Mouse (Mus musculus) forebrain, embryonic 16.5 days (tissue): ENCODE results near the gene Fhod1. TPM values are rescaled to one million over a fixed set of nuclear protein-coding genes. Genes with fewer than 3 reads are reported as not detected.

Experiments used
- ATAC-seq: fragments of 200-750 bp; cut with Nextera tagmentation; 2 replicates; pipeline ENCODE4 v1.8.0; 2017; ENCODE audit warnings: mild to moderate bottlenecking, moderate library complexity
- H3K27ac ChIP-seq: fragments of 300-500 bp; sonication (generic); 2 replicates; pipeline ENCODE4 v1.5.1; 2014; ENCODE audit warnings: low read length, control low read depth
- H3K27me3 ChIP-seq: fragments of 300-500 bp; sonication (generic); replicated peaks from 2 replicates; pipeline ENCODE4 v1.6.1; 2014; ENCODE audit warnings: low read length; ENCODE audit not compliant: control insufficient read depth, insufficient read depth
- H3K36me3 ChIP-seq: fragments of 300-500 bp; sonication (generic); 2 replicates; pipeline ENCODE4 v1.6.1; 2014; ENCODE audit not compliant: control insufficient read depth, insufficient read depth
- H3K4me1 ChIP-seq: fragments of 300-500 bp; sonication (generic); replicated peaks from 2 replicates; pipeline ENCODE4 v1.6.1; 2014; ENCODE audit warnings: low read length; ENCODE audit not compliant: control insufficient read depth, insufficient read depth
- H3K4me2 ChIP-seq: fragments of 300-500 bp; sonication (generic); 2 replicates; pipeline ENCODE4 v1.6.1; 2014; ENCODE audit warnings: mild to moderate bottlenecking, low read length, control low read depth
- H3K4me3 ChIP-seq: fragments of 300-500 bp; sonication (generic); replicated peaks from 2 replicates; pipeline ENCODE4 v1.5.1; 2014; ENCODE audit warnings: mild to moderate bottlenecking, low read length, control low read depth
- H3K9ac ChIP-seq: fragments of 300-500 bp; sonication (generic); replicated peaks from 2 replicates; pipeline ENCODE4 v1.6.1; 2014; ENCODE audit warnings: low read depth, low read length, control low read depth
- H3K9me3 ChIP-seq: fragments of 300-500 bp; sonication (generic); 2 replicates; pipeline ENCODE4 v1.6.1; 2016; ENCODE audit warnings: low read length; ENCODE audit not compliant: control insufficient read depth
- WGBS: fragments of 180-500 bp; shearing (Covaris S2); extraction: QIAGEN DNeasy Blood & Tissue Kit; methylation state at CpG from one replicate; pipeline ENCODE4 v1.1.7; 2014; 5-methylcytosine and 5-hydroxymethylcytosine counted together
- polyA plus RNA-seq: library from polyadenylated mRNA; unstranded; fragments of >200 nt; fragmentation: Nextera tagmentation; extraction: Ambion mirVana; gene quantifications from 2 replicates; pipeline ENCODE4 v1.2.1, GENCODE M21; 2015

Gene Fhod1
- polyA plus RNA-seq, 1 experiment from 2014 or later = 0.43 TPM

GRCm38 (mm10) chr8:105373032-105373431 is 25.3 kb upstream of the Fhod1 start, which contains the start of gene Plekhg4:
TSS of gene Plekhg4 (plus strand) at chr8:105373274.
- Histone ChIP-seq H3K27ac (no peak within 1 kb of the TSS), H3K4me3 (no peak within 1 kb of the TSS), H3K4me1 (no peaks in the 10 kb centered on the region; the same call in 1 of the 2 replicates), H3K9me3 (no peaks in the 10 kb centered on the region), H3K4me2 (no peak within 1 kb of the TSS), H3K27me3 (no peaks in the 10 kb centered on the region), H3K9ac (no peak within 1 kb of the TSS), H3K36me3 (no peaks in the 10 kb centered on the region)
- WGBS = 73% methylated on average over 2 of the region's 2 CpGs
- ATAC-seq = no peak

GRCm38 (mm10) chr8:105372473-105372872 is 24.7 kb upstream of the Fhod1 start:
- Histone ChIP-seq H3K9me3 (no peaks in the 10 kb centered on the region), H3K4me3 (no peak overlapping the region), H3K27ac (no peak overlapping the region), H3K4me2 (no peak overlapping the region), H3K4me1 (no peaks in the 10 kb centered on the region; the same call in 1 of the 2 replicates), H3K36me3 (no peaks in the 10 kb centered on the region), H3K9ac (no peak overlapping the region), H3K27me3 (no peaks in the 10 kb centered on the region)
- ATAC-seq = no peak
- WGBS = 77% methylated on average over 9 of the region's 9 CpGs

GRCm38 (mm10) chr8:105367107-105367506 is 19.4 kb upstream of the Fhod1 start:
- H3K4me2 ChIP-seq = no peak overlapping the region
- H3K27ac ChIP-seq = no peak overlapping the region
- no peaks in the 10 kb centered on the region for H3K4me1 ChIP-seq
- H3K9me3 ChIP-seq = no peaks in the 10 kb centered on the region
- no peak overlapping the region for H3K9ac ChIP-seq
- no peak for ATAC-seq
- no peaks in the 10 kb centered on the region for H3K27me3 ChIP-seq
- H3K4me3 ChIP-seq = no peak overlapping the region
- peaks cover 3% of the 10 kb centered on the region; the same call in 1 of the 2 replicates for H3K36me3 ChIP-seq
- WGBS = 79% methylated on average over 2 of the region's 2 CpGs

GRCm38 (mm10) chr8:105361751-105362702 is 14.3 kb upstream of the Fhod1 start:
- Histone ChIP-seq H3K27ac (no peak overlapping the region), H3K27me3 (no peaks in the 10 kb centered on the region), H3K9me3 (no peaks in the 10 kb centered on the region), H3K36me3 (peaks cover 3% of the 10 kb centered on the region; the same call in 1 of the 2 replicates), H3K4me3 (no peak overlapping the region), H3K9ac (no peak overlapping the region), H3K4me2 (no peak overlapping the region), H3K4me1 (no peaks in the 10 kb centered on the region)
- no peak for ATAC-seq
- WGBS = 71% methylated on average over 12 of the region's 12 CpGs

- 48% methylated on average over 4 of the region's 4 CpGs for WGBS
- peak; percentile 26; the same call in 1 of the 2 replicates for ATAC-seq
- H3K9ac ChIP-seq = no peak overlapping the region
- H3K4me3 ChIP-seq = no peak overlapping the region
- H3K27ac ChIP-seq = no peak overlapping the region
- no peak overlapping the region for H3K4me2 ChIP-seq
- H3K9me3 ChIP-seq = no peaks in the 10 kb centered on the region
- no peaks in the 10 kb centered on the region for H3K27me3 ChIP-seq
- no peaks in the 10 kb centered on the region for H3K4me1 ChIP-seq
- peaks cover 8% of the 10 kb centered on the region for H3K36me3 ChIP-seq
These were observed 11.9 kb upstream of the Fhod1 start for GRCm38 (mm10) chr8:105359646-105360045.

- Histone ChIP-seq H3K9me3 (no peaks in the 10 kb centered on the region), H3K27me3 (no peaks in the 10 kb centered on the region), H3K4me1 (no peaks in the 10 kb centered on the region), H3K4me2 (no peak overlapping the region), H3K27ac (no peak overlapping the region), H3K36me3 (peaks cover 4% of the 10 kb centered on the region; the same call in 1 of the 2 replicates), H3K9ac (no peak overlapping the region), H3K4me3 (no peak overlapping the region)
- WGBS = 82% methylated on average over 15 of the region's 15 CpGs
- no peak for ATAC-seq
These were observed 11.5 kb upstream of the Fhod1 start for GRCm38 (mm10) chr8:105359208-105359607.

- no peaks in the 10 kb centered on the region for H3K4me1 ChIP-seq
- no peak overlapping the region for H3K27ac ChIP-seq
- H3K36me3 ChIP-seq = peaks cover 4% of the 10 kb centered on the region; the same call in 1 of the 2 replicates
- ATAC-seq = no peak
- H3K4me2 ChIP-seq = no peak overlapping the region
- 87% methylated on average over 14 of the region's 14 CpGs for WGBS
- no peak overlapping the region for H3K4me3 ChIP-seq
- no peak overlapping the region for H3K9ac ChIP-seq
- no peaks in the 10 kb centered on the region for H3K27me3 ChIP-seq
- no peaks in the 10 kb centered on the region for H3K9me3 ChIP-seq
These were observed 8.9 kb upstream of the Fhod1 start for GRCm38 (mm10) chr8:105356681-105357080.

- no peak for ATAC-seq
- Histone ChIP-seq H3K9ac (no peak overlapping the region), H3K4me3 (no peak overlapping the region), H3K36me3 (peaks cover 4% of the 10 kb centered on the region; the same call in 1 of the 2 replicates), H3K4me1 (peaks cover 5% of the 10 kb centered on the region), H3K4me2 (no peak overlapping the region), H3K9me3 (no peaks in the 10 kb centered on the region), H3K27ac (no peak overlapping the region), H3K27me3 (no peaks in the 10 kb centered on the region)
- 78% methylated on average over 26 of the region's 26 CpGs for WGBS
These were observed 7.6 kb upstream of the Fhod1 start for GRCm38 (mm10) chr8:105355179-105356024.

- no peak for ATAC-seq
- 92% methylated on average over 4 of the region's 4 CpGs for WGBS
- Histone ChIP-seq H3K4me2 (no peak overlapping the region), H3K27me3 (no peaks in the 10 kb centered on the region), H3K36me3 (peaks cover 4% of the 10 kb centered on the region; the same call in 1 of the 2 replicates), H3K4me3 (no peak overlapping the region), H3K4me1 (peaks cover 14% of the 10 kb centered on the region), H3K9ac (no peak overlapping the region), H3K9me3 (no peaks in the 10 kb centered on the region), H3K27ac (no peak overlapping the region)
These were observed 6.8 kb upstream of the Fhod1 start for GRCm38 (mm10) chr8:105354549-105354948.
